Mouse (Mus musculus) midbrain, embryonic 10.5 days (tissue): ENCODE results near the gene Rad21l. TPM values are rescaled to one million over a fixed set of nuclear protein-coding genes. Genes with fewer than 3 reads are reported as not detected.

Source experiments
- DNase-seq: peaks from one replicate; pipeline ENCODE4 v3.0.0-alpha.2; 2017; ENCODE audit warnings: low spot score
- H3K27ac ChIP-seq: fragments of 300-500 bp; sonication (generic); replicated peaks from 2 replicates; pipeline ENCODE4 v1.5.1; 2016; ENCODE audit warnings: mild to moderate bottlenecking
- H3K27me3 ChIP-seq: fragments of 300-500 bp; sonication (generic); 2 replicates; pipeline ENCODE4 v1.6.1; 2016; ENCODE audit warnings: low read depth, mild to moderate bottlenecking; ENCODE audit not compliant: poor library complexity, severe bottlenecking
- H3K36me3 ChIP-seq: fragments of 300-500 bp; sonication (generic); 2 replicates; pipeline ENCODE4 v1.6.1; 2016; ENCODE audit warnings: mild to moderate bottlenecking, moderate library complexity
- H3K4me1 ChIP-seq: fragments of 300-500 bp; sonication (generic); 2 replicates; pipeline ENCODE4 v1.6.1; 2016
- H3K4me3 ChIP-seq: fragments of 300-500 bp; sonication (generic); 2 replicates; pipeline ENCODE4 v1.5.1; 2016; ENCODE audit warnings: mild to moderate bottlenecking, moderate library complexity
- H3K9me3 ChIP-seq: fragments of 300-500 bp; sonication (generic); replicated peaks from 2 replicates; pipeline ENCODE4 v1.6.1; 2016; ENCODE audit warnings: mild to moderate bottlenecking
- WGBS: fragments of 180-500 bp; shearing (Covaris S2); methylation state at CpG from one replicate; pipeline ENCODE4 v1.1.7; 2016; 5-methylcytosine and 5-hydroxymethylcytosine counted together
- polyA plus RNA-seq: library from polyadenylated mRNA; unstranded; fragments of >200 nt; fragmentation: Nextera tagmentation; extraction: Ambion mirVana; gene quantifications from 2 replicates; pipeline ENCODE4 v1.2.1, GENCODE M21; 2016

The Rad21l gene
- polyA plus RNA-seq = 0.06 TPM in 1 of 2 replicates, not detected in the other

- H3K4me1 ChIP-seq = peaks cover 8% of the 10 kb centered on the region
- no peaks in the 10 kb centered on the region for H3K36me3 ChIP-seq
- WGBS = 80% methylated on average over 3 of the region's 3 CpGs
- H3K4me3 ChIP-seq = no peak within 1 kb of the TSS
- peaks cover 17% of the 10 kb centered on the region for H3K27me3 ChIP-seq
- no peaks in the 10 kb centered on the region for H3K9me3 ChIP-seq
- no peak for DNase-seq
- H3K27ac ChIP-seq = no peak within 1 kb of the TSS
Measured at GRCm38 (mm10) chr2:151668433-151668832, at the start of gene Rad21l. Gene Rad21l, minus strand, starts transcription at chr2:151668533.

- Histone ChIP-seq H3K9me3 (no peaks in the 10 kb centered on the region), H3K36me3 (peaks cover 65% of the 10 kb centered on the region), H3K4me3 (no peak overlapping the region), H3K27me3 (no peaks in the 10 kb centered on the region), H3K4me1 (no peaks in the 10 kb centered on the region), H3K27ac (no peak overlapping the region)
- no peak for DNase-seq
- 92% methylated on average over 2 of the region's 2 CpGs for WGBS
Measured at GRCm38 (mm10) chr2:151716318-151717055, 48.2 kb upstream of the Rad21l start.

GRCm38 (mm10) chr2:151715526-151715925 lies 47.2 kb upstream of the Rad21l start:
- 94% methylated on average over 4 of the region's 4 CpGs for WGBS
- no peaks in the 10 kb centered on the region for H3K27me3 ChIP-seq
- H3K4me3 ChIP-seq = no peak overlapping the region
- no peaks in the 10 kb centered on the region for H3K9me3 ChIP-seq
- no peak overlapping the region for H3K27ac ChIP-seq
- H3K4me1 ChIP-seq = no peaks in the 10 kb centered on the region
- DNase-seq = no peak
- H3K36me3 ChIP-seq = peaks cover 56% of the 10 kb centered on the region

GRCm38 (mm10) chr2:151712647-151713046 lies 44.3 kb upstream of the Rad21l start:
- WGBS = 42% methylated on average over 3 of the region's 3 CpGs
- no peaks in the 10 kb centered on the region for H3K9me3 ChIP-seq
- H3K4me3 ChIP-seq = no peak overlapping the region
- no peak overlapping the region for H3K27ac ChIP-seq
- H3K36me3 ChIP-seq = peaks cover 27% of the 10 kb centered on the region
- DNase-seq = peak; percentile 31
- peaks cover 10% of the 10 kb centered on the region; the same call in 1 of the 2 replicates for H3K4me1 ChIP-seq
- H3K27me3 ChIP-seq = no peaks in the 10 kb centered on the region

GRCm38 (mm10) chr2:151702851-151703190 lies 34.5 kb upstream of the Rad21l start:
- Histone ChIP-seq H3K4me1 (peaks cover 25% of the 10 kb centered on the region), H3K27ac (peak overlapping the region; percentile 87), H3K27me3 (peaks cover 72% of the 10 kb centered on the region), H3K4me3 (peak overlapping the region; percentile 78), H3K36me3 (peaks cover 5% of the 10 kb centered on the region), H3K9me3 (no peaks in the 10 kb centered on the region)
- DNase-seq = peak; percentile 57
- WGBS = 3% methylated on average over 17 of the region's 17 CpGs

- WGBS = under 1% methylated on average over 75 of the region's 97 CpGs
- peaks cover 5% of the 10 kb centered on the region for H3K36me3 ChIP-seq
- peaks cover 72% of the 10 kb centered on the region for H3K27me3 ChIP-seq
- no peaks in the 10 kb centered on the region for H3K9me3 ChIP-seq
- H3K4me1 ChIP-seq = peaks cover 25% of the 10 kb centered on the region
- peak overlapping the region; percentile 78 for H3K4me3 ChIP-seq
- H3K27ac ChIP-seq = peak overlapping the region; percentile 87
- peak; percentile 70 for DNase-seq
Measured at GRCm38 (mm10) chr2:151702146-151702850, 34.0 kb upstream of the Rad21l start.

GRCm38 (mm10) chr2:151701231-151702145 lies 33.2 kb upstream of the Rad21l start, which contains the start of gene Tmem74b:
Gene Tmem74b, plus strand, starts transcription at chr2:151702008.
- Histone ChIP-seq H3K4me1 (peaks cover 25% of the 10 kb centered on the region), H3K4me3 (peak within 1 kb of the TSS; percentile 78), H3K9me3 (no peaks in the 10 kb centered on the region), H3K36me3 (peaks cover under 1% of the 10 kb centered on the region; the same call in 1 of the 2 replicates), H3K27ac (peak within 1 kb of the TSS; percentile 87), H3K27me3 (peaks cover 72% of the 10 kb centered on the region)
- WGBS = 3% methylated on average over 25 of the region's 25 CpGs
- no peak for DNase-seq

GRCm38 (mm10) chr2:151682976-151683375 lies 14.6 kb upstream of the Rad21l start:
- no peaks in the 10 kb centered on the region for H3K9me3 ChIP-seq
- H3K27me3 ChIP-seq = no peaks in the 10 kb centered on the region
- no peaks in the 10 kb centered on the region for H3K36me3 ChIP-seq
- DNase-seq = no peak
- no peaks in the 10 kb centered on the region for H3K4me1 ChIP-seq
- 90% methylated on average over 4 of the region's 4 CpGs for WGBS
- no peak overlapping the region for H3K27ac ChIP-seq
- H3K4me3 ChIP-seq = no peak overlapping the region

GRCm38 (mm10) chr2:151682357-151682756 lies 14.0 kb upstream of the Rad21l start:
- no peaks in the 10 kb centered on the region for H3K36me3 ChIP-seq
- no peak overlapping the region for H3K27ac ChIP-seq
- no peak overlapping the region for H3K4me3 ChIP-seq
- no peak for DNase-seq
- H3K9me3 ChIP-seq = no peaks in the 10 kb centered on the region
- 61% methylated on average over 3 of the region's 3 CpGs for WGBS
- H3K27me3 ChIP-seq = no peaks in the 10 kb centered on the region
- H3K4me1 ChIP-seq = no peaks in the 10 kb centered on the region

- WGBS = 67% methylated on average over 2 of the region's 2 CpGs
- Histone ChIP-seq H3K9me3 (no peaks in the 10 kb centered on the region), H3K27me3 (0 out of 2 replicates have a peak, but pooled peaks cover under 1% of the 10 kb centered on the region), H3K27ac (no peak overlapping the region), H3K36me3 (no peaks in the 10 kb centered on the region), H3K4me3 (no peak overlapping the region), H3K4me1 (no peaks in the 10 kb centered on the region)
- no peak for DNase-seq
Measured at GRCm38 (mm10) chr2:151676234-151676633, 7.9 kb upstream of the Rad21l start.

GRCm38 (mm10) chr2:151670968-151671329 lies 2.6 kb upstream of the Rad21l start:
- Histone ChIP-seq H3K36me3 (no peaks in the 10 kb centered on the region), H3K27me3 (peaks cover 17% of the 10 kb centered on the region), H3K27ac (no peak overlapping the region), H3K4me1 (peaks cover 8% of the 10 kb centered on the region), H3K9me3 (no peaks in the 10 kb centered on the region), H3K4me3 (no peak overlapping the region)
- no peak for DNase-seq
- WGBS = 81% methylated on average over 1 of the region's 1 CpGs
